Mouse (Mus musculus) layer of hippocampus, postnatal 25 days (tissue): Measurements from ENCODE around the gene Ddx21. TPM values are rescaled to one million over a fixed set of nuclear protein-coding genes. Genes with fewer than 3 reads are reported as not detected.
A peak's percentile ranks its signal among the peaks of the same experiment; 100 is the strongest.
"Not testable (repeated sequence)": the region's sequence is repeated elsewhere in the genome, so short reads cannot be mapped to it uniquely, and the experiment has no call there.

Experiments
- DNase-seq, 2 experiments: peaks; one replicate each; pipeline ENCODE4 v3.0.0; 2022; ENCODE audit warnings: mixed read lengths in 2 of 2, low spot score in 1 of 2; ENCODE audit errors: extremely low spot score in 1 of 2
- total RNA-seq, 2 experiments: library from RNA; stranded (reverse); gene quantifications; 2 replicates each; pipeline ENCODE4 v1.2.3; 2021

The Ddx21 gene
- total RNA-seq = 10 to 100 TPM; 20.4 to 25.3 TPM

- DNase-seq = peak; percentile 80 to 81
These were observed at the start of gene Ddx21 for GRCm38 (mm10) chr10:62602177-62603040. Ddx21 (minus strand) TSS chr10:62602281.

- DNase-seq = peak; percentile 99
These were observed 49.1 kb upstream of the Ddx21 start, which contains the start of gene Ddx50 for GRCm38 (mm10) chr10:62650881-62651810. Ddx50 (minus strand) TSS chr10:62651218.

- DNase-seq = peak in 1 of 2 experiments; percentile 24
These were observed 48.3 kb upstream of the Ddx21 start for GRCm38 (mm10) chr10:62650358-62650782.

GRCm38 (mm10) chr10:62604161-62604560 lies 2.1 kb upstream of the Ddx21 start:
- no peak for DNase-seq

GRCm38 (mm10) chr10:62603233-62604030 lies 1.4 kb upstream of the Ddx21 start:
- no peak for DNase-seq

- no peak for DNase-seq
These were observed 276 bp downstream of the Ddx21 start for GRCm38 (mm10) chr10:62601833-62602176.

- DNase-seq = no peak
These were observed 859 bp downstream of the Ddx21 start for GRCm38 (mm10) chr10:62601053-62601791.

GRCm38 (mm10) chr10:62600056-62600455 lies 2.0 kb downstream of the Ddx21 start:
- DNase-seq = no peak

- not testable (repeated sequence) for DNase-seq
These were observed 2.8 kb downstream of the Ddx21 start for GRCm38 (mm10) chr10:62599311-62599710.

- DNase-seq = no peak
These were observed 9.6 kb downstream of the Ddx21 start for GRCm38 (mm10) chr10:62592496-62592895.

- peak; percentile 64 to 91 for DNase-seq
These were observed 11.9 kb downstream of the Ddx21 start for GRCm38 (mm10) chr10:62590200-62590599.

- no peak for DNase-seq
These were observed 13.5 kb downstream of the Ddx21 start for GRCm38 (mm10) chr10:62588616-62589015.

GRCm38 (mm10) chr10:62583245-62583644 lies 18.8 kb downstream of the Ddx21 start:
- DNase-seq = no peak

GRCm38 (mm10) chr10:62582701-62583100 lies 19.4 kb downstream of the Ddx21 start:
- DNase-seq = no peak

- DNase-seq = no peak
These were observed 19.8 kb downstream of the Ddx21 start for GRCm38 (mm10) chr10:62582263-62582662.

GRCm38 (mm10) chr10:62579129-62579528 lies 23.0 kb downstream of the Ddx21 start:
- not testable (repeated sequence) for DNase-seq

- peak; percentile 90 to 91 for DNase-seq
These were observed 23.6 kb downstream of the Ddx21 start, which contains the start of gene Kif1bp for GRCm38 (mm10) chr10:62578338-62579100. Kif1bp (minus strand) TSS chr10:62578457.

- no peak for DNase-seq
These were observed 24.3 kb downstream of the Ddx21 start for GRCm38 (mm10) chr10:62577673-62578337.
